In the genomic region with DNA sequence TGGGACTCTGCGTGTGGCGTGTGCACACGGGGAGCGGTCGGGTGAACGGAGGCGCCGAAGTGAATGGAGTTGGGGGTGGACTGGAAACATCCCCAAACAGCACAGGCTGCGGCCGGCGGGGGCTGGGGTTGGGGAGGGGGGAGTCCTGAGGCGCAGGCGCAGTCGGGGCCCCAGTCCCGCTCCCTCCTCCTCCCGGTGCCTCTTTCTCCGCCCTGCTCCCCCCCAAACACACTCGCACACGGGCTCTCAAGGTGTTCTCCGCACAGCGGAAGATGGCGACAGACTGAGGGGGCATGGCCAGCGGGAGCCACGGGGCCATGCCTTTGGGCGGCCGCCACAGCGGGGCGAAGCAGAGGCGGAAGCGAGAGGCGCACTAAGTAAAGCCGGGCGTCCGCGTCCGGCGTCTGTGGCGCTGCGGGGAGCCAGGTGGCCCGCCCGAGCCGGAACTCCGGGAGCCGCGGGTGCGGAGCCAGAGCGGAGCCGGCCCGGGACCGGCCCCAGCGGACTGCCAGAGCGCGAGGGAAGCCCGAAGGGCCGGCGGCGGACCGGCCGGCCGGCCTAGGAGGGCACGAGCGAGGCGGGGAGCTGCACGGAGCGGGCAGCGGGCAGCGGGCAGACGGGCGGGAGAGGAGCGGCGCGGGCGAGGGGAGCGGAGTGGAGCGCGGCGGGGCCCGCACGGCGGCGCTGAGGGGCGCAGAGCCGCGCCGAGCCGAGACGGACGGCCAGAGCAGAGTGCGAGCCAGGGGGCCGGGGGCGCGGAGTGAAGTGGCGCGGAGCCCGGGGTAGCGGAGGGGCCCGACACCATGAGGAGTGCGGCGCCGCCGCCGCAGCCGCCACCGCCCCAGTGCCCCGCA, we compare ENCODE assay signal across 8 mouse cellular contexts. TPM values are rescaled to one million over a fixed set of nuclear protein-coding genes. Genes with fewer than 3 reads are reported as not detected.
DNase-seq lines count a peak whose midpoint lies in the region; ATAC-seq and TF ChIP-seq lines count a peak whose summit lies in the region.

No protein-coding gene starts in this region.

- H3K9ac ChIP-seq in forebrain, embryonic 12.5 days = peak overlapping the region; percentile 71
- 0 out of 2 replicates have a peak overlapping the region, but pooled peaks have one; percentile 16 for H3K9ac ChIP-seq in limb, embryonic 14.5 days (ENCODE audit: low read depth, low read length, severe bottlenecking)
- H3K9ac ChIP-seq in neural tube, embryonic 15.5 days (replicated peaks) = peak overlapping the region; percentile 50

- peaks cover 8% of the 10 kb centered on the region; the same call in 1 of the 2 replicates for H3K4me1 ChIP-seq in forebrain, embryonic 12.5 days
- H3K4me1 ChIP-seq in limb, embryonic 14.5 days (ENCODE audit: control insufficient read depth, insufficient read depth, low read length) = no peaks in the 10 kb centered on the region
- 0 out of 2 replicates have a peak, but pooled peaks cover 3% of the 10 kb centered on the region for H3K4me1 ChIP-seq in neural tube, embryonic 15.5 days

- H3K36me3 ChIP-seq in forebrain, embryonic 12.5 days (replicated peaks) = no peaks in the 10 kb centered on the region
- H3K36me3 ChIP-seq in limb, embryonic 14.5 days (ENCODE audit: control insufficient read depth, insufficient read depth, low read length) = no peaks in the 10 kb centered on the region
- no peaks in the 10 kb centered on the region for H3K36me3 ChIP-seq in neural tube, embryonic 15.5 days

- peak overlapping the region; percentile 63 for H3K4me2 ChIP-seq in forebrain, embryonic 12.5 days
- peak overlapping the region; percentile 63 for H3K4me2 ChIP-seq in limb, embryonic 14.5 days (replicated peaks; ENCODE audit: low read depth, low read length, severe bottlenecking)
- H3K4me2 ChIP-seq in neural tube, embryonic 15.5 days = peak overlapping the region; percentile 68

- H3K27me3 ChIP-seq in forebrain, embryonic 12.5 days = peaks cover 36% of the 10 kb centered on the region
- H3K27me3 ChIP-seq in limb, embryonic 14.5 days (ENCODE audit: control insufficient read depth, insufficient read depth, low read length) = peaks cover 26% of the 10 kb centered on the region
- peaks cover 12% of the 10 kb centered on the region; the same call in 1 of the 2 replicates for H3K27me3 ChIP-seq in neural tube, embryonic 15.5 days (replicated peaks)

- 11% methylated on average over 39 of the region's 105 CpGs for WGBS in forebrain, embryonic 12.5 days
- WGBS in limb, embryonic 14.5 days = 25% methylated on average over 24 of the region's 105 CpGs
- 22% methylated on average over 48 of the region's 105 CpGs for WGBS in neural tube, embryonic 15.5 days

- peak overlapping the region; percentile 82 for H3K27ac ChIP-seq in forebrain, embryonic 12.5 days
- no peak overlapping the region for H3K27ac ChIP-seq in limb, embryonic 14.5 days (replicated peaks; ENCODE audit: low read depth, low read length)
- H3K27ac ChIP-seq in neural tube, embryonic 15.5 days (replicated peaks) = peak overlapping the region; percentile 76

- ATAC-seq in forebrain, embryonic 12.5 days (ENCODE audit: low FRiP score) = peak; percentile 88
- ATAC-seq in limb, embryonic 14.5 days (ENCODE audit: low FRiP score, low read depth) = peak; percentile 62
- peak; percentile 88 for ATAC-seq in neural tube, embryonic 15.5 days (ENCODE audit: low FRiP score)
- no peak for ATAC-seq in erythroblast, adult 5-6 weeks (replicated peaks; ENCODE audit: low FRiP score, poor library complexity, severe bottlenecking)

- H3K4me3 ChIP-seq in forebrain, embryonic 12.5 days (replicated peaks) = peak overlapping the region; percentile 63
- peak overlapping the region; percentile 49 for H3K4me3 ChIP-seq in limb, embryonic 14.5 days (replicated peaks; ENCODE audit: low read length)
- peak overlapping the region; percentile 60 for H3K4me3 ChIP-seq in neural tube, embryonic 15.5 days (replicated peaks)

- no peak for TF ChIP-seq POLR2A in limb, embryonic 14.5 days (IDR thresholded peaks at IDR 0.05; ENCODE audit: borderline replicate concordance, extremely low read depth, insufficient read depth, insufficient read length)

- peak; percentile 61 for DNase-seq in embryo, embryonic 11 days
- DNase-seq in embryo, embryonic 9.5 days (ENCODE audit: extremely low spot score) = no peak
- peak; percentile 12 to 16 for DNase-seq in adrenal gland, postnatal 36 days
- peak; percentile 28 for DNase-seq in kidney, adult 9 months
- peak; percentile 17 for DNase-seq in limb, embryonic 14.5 days (ENCODE audit: low spot score)

- no peaks in the 10 kb centered on the region for H3K9me3 ChIP-seq in forebrain, embryonic 12.5 days
- H3K9me3 ChIP-seq in limb, embryonic 14.5 days (ENCODE audit: control insufficient read depth, low read length) = no peaks in the 10 kb centered on the region
- H3K9me3 ChIP-seq in neural tube, embryonic 15.5 days (replicated peaks) = no peaks in the 10 kb centered on the region

RNA-seq across cellular contexts. Expression of gene Tmem28, which starts 0.7 kb away (rescaled TPM):
- total RNA-seq in adrenal gland, postnatal 36 days (2021) = 1 to 10 TPM; 2.0 to 2.4 TPM
- polyA plus RNA-seq in forebrain, embryonic 12.5 days (2016; fragmentation: Nextera tagmentation; extraction: Ambion mirVana) = 1.0 and 1.1 TPM in 2 replicates
- polyA plus RNA-seq in limb, embryonic 14.5 days (2012; rRNA removed) = 1.1 and 1.4 TPM in 2 replicates
- 0.56 and 0.61 TPM in 2 replicates for polyA plus RNA-seq in limb, embryonic 14.5 days (2014; fragmentation: Nextera tagmentation; extraction: Ambion mirVana)
- 1.6 and 1.8 TPM in 2 replicates for polyA plus RNA-seq in neural tube, embryonic 15.5 days (2015; fragmentation: Nextera tagmentation; extraction: Ambion mirVana)
- total RNA-seq in erythroblast, adult 5-6 weeks (2015; ENCODE audit: low replicate concordance) = not detected in 2 replicates
- total RNA-seq in erythroblast, adult 5-6 weeks (2017; ENCODE audit: low replicate concordance) = 0.14 TPM in 1 of 2 replicates, not detected in the other

Comparison
In these comparisons a context has a peak if more than half of its experiments do, and no peak if none do; other contexts are left out.
1. H3K9ac ChIP-seq: peak in every context shown above with its lines; median percentile 71 in forebrain, embryonic 12.5 days; 50 in neural tube, embryonic 15.5 days; 16 in limb, embryonic 14.5 days.